Mouse (Mus musculus): ENCODE data around the gene Mmrn2. TPM values are rescaled to one million over a fixed set of nuclear protein-coding genes. Genes with fewer than 3 reads are reported as not detected.
A peak's percentile ranks its signal among the peaks of the same experiment; 100 is the strongest.
"Not testable (repeated sequence)": the region's sequence is repeated elsewhere in the genome, so short reads cannot be mapped to it uniquely, and the experiment has no call there.

The Mmrn2 gene
- polyA plus RNA-seq, 1 experiment from 2014 or later: 6.2 TPM

DNA sequence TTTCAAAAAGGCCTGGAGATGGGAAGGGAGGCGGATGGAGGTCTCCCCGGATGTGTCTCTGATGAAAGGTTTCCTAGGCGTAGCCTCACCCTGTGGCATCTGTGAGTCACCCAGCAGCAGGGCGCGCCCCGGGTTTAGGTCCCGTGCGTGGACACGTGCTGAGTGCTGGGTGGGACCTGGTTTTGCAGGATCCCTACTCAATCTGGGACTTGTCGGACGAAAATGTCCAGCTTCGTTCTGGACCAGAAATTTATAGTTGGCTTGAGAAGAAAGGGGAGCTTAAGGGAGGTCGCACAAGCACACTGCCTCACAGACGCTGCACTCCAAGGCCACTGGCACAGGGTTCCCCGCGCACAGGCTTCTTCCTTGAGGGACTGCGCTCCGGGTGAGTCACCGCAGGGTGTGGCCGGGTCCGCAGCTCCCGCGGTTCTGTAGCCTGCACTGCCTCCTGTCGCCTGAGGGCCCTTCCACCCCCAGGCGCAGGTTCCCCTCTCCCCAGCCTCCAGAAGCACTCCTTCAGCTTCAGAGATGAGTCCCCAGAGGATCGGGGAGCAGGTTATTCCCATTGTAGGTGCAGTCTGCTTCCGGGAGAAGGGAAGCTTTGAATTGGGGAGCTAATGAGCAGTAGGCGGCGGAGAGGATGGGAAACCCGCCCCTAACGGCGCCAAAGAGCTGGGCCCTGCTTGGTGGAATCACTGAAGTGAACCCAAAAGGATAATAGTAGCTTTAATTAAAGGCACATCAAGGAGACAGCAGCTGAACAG is 11.6 kb upstream of the Mmrn2 start:
- WGBS: 2% methylated on average over 32 of the region's 32 CpGs
- peak overlapping the region; percentile 89 for H3K4me2 ChIP-seq
- H3K4me3 ChIP-seq: peak overlapping the region; percentile 46
- no peaks in the 10 kb centered on the region for H3K9me3 ChIP-seq
- H3K36me3 ChIP-seq: no peaks in the 10 kb centered on the region
- H3K27ac ChIP-seq (replicated peaks): peak overlapping the region; percentile 56; the same call in 1 of the 2 replicates
- no peaks in the 10 kb centered on the region for H3K27me3 ChIP-seq
- H3K9ac ChIP-seq: peak overlapping the region; percentile 75
- ATAC-seq (ENCODE audit: low read depth): peak; percentile 85
- H3K4me1 ChIP-seq (replicated peaks): peaks cover 14% of the 10 kb centered on the region

DNA sequence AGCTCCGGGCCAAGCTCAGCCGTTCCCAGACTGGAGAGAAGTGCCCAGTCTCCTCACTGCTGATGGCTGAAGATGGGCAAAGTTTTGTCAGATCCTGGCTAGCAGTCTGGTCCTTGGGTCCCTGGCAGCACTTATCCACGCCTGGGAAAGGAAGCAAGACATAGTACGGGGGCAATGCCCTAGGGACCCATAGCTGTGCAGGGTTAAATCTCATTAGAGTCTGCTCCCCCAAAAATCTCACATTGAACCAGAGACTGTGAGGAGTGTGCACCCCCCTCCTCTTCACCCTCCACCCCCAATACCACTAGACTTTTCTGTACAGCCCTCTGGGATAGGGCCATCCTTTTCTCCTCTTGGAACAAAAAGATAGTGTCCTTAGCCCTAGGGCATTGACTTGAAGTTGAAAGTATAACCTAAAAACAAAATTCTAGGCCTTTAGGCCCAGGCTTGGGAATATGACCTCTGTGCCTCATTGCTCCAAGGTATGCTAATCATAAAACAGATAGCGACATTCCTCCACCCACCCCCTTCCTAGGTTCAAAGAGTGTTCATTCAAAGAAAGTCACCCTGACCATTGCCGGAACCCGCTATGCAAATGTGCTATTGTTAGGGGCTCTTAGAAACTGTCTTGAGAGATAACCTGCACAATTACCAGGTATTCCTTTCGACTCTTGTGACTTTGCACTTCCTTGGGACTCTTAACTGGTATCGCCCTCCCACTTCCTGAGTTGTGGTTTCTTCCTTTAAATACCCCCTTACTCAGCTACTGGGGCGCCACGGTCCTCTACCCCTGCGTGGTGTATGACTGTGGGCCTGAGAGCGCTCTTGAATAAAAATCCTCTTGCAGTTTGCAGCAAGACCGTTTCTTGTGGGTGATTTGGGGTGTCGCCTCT is 10.8 kb upstream of the Mmrn2 start:
- not testable (repeated sequence) for ATAC-seq (ENCODE audit: low read depth); H3K36me3 ChIP-seq; H3K27me3 ChIP-seq; H3K9me3 ChIP-seq; H3K27ac ChIP-seq (replicated peaks)
- Histone ChIP-seq H3K4me3 (peak overlapping the region; percentile 46), H3K4me1 (replicated peaks) (peaks cover 14% of the 10 kb centered on the region), H3K9ac (peak overlapping the region; percentile 75), H3K4me2 (peak overlapping the region; percentile 89)
- WGBS: 75% methylated on average over 15 of the region's 15 CpGs

DNA sequence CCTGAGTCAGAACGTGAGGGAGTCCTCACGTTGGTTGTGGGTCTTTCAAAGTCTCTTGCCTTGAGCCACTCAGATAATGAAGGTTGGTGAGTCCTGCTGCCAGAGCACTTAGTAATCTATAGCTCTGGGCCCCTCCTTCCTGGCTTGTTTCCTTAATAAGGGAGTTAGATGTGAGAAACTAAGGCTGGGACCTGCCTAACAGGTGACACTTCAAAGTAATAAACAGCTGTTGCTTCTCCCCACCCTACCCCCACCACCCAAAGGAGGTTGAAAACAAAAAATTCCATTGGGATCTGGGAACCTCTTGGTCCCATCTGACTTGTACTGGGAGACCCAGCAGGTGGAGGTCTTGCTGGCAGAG is 10.1 kb upstream of the Mmrn2 start:
- H3K27me3 ChIP-seq: no peaks in the 10 kb centered on the region
- H3K9ac ChIP-seq: no peak overlapping the region
- H3K27ac ChIP-seq (replicated peaks): no peak overlapping the region
- H3K9me3 ChIP-seq: no peaks in the 10 kb centered on the region
- WGBS: 94% methylated on average over 2 of the region's 2 CpGs
- H3K36me3 ChIP-seq: no peaks in the 10 kb centered on the region
- H3K4me1 ChIP-seq (replicated peaks): peaks cover 14% of the 10 kb centered on the region
- no peak overlapping the region for H3K4me3 ChIP-seq
- ATAC-seq (ENCODE audit: low read depth): no peak
- no peak overlapping the region for H3K4me2 ChIP-seq

DNA sequence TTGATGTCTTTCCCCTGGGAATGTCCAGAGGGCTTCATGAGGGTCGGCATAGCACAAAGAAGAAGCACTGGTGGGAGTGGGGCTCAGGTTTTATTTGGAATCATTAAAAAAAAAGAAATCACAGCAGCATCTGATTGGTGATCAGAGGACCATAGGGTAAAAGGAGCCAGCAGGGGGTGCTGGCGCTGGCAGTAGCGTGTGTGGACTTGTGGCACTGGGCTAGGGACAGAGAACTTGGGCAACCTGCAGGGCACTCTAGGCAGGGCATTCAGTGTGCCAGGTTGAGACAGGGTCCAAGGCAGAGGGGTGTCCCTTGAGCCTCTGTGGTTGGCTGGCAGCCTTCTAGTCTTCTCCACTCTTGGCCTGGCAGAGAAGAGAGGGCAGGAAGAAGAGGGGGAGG is 5.1 kb upstream of the Mmrn2 start:
- ATAC-seq (ENCODE audit: low read depth): no peak
- Histone ChIP-seq H3K4me3 (no peak overlapping the region), H3K9ac (no peak overlapping the region), H3K4me2 (no peak overlapping the region), H3K27ac (replicated peaks) (no peak overlapping the region), H3K27me3 (no peaks in the 10 kb centered on the region), H3K4me1 (replicated peaks) (peaks cover 17% of the 10 kb centered on the region), H3K9me3 (no peaks in the 10 kb centered on the region), H3K36me3 (no peaks in the 10 kb centered on the region)
- WGBS: 64% methylated on average over 3 of the region's 3 CpGs

DNA sequence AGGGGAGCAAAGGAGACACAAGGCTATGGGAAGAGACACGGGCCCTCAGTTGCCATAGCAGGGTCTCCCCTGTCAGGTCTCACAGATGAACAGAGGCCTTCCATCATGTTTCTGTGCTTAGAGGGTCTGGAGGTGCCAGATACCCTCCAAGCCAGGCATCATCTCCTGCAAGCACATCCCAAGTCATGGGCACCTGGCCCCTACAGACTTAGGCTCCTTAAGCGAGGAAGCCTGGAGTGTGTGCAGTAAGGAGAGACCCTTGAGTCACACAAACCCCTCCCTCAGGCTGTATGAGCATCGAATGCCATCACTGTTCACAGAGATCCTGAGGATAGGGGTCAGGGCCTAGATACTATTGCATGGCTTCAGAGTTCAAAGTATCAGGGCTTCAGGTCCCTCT is 4.3 kb upstream of the Mmrn2 start:
- no peak overlapping the region for H3K27ac ChIP-seq (replicated peaks)

DNA sequence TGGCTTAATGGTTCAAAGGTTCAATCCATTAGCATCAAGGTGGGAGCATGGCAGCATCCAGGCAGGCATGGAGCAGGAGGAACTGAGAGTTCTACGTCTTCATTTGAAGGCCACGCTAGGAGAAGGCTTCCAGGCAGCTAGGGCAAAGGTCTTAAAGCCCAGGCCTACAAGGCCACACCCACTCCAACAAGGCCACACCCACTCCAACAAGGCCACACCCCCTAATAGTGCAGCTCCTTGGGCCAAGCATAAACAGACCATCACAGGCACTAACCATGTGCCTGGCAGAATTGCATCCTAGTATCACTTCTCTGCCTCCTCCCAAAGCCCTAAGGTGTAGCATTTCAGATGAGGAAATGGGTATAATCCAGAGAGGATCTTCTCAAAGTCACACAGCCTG is 3.5 kb upstream of the Mmrn2 start:
- no peak for ATAC-seq (ENCODE audit: low read depth)

More for the DNA sequence above, 4.3 kb upstream of the Mmrn2 start:
- 88% methylated on average over 3 of the region's 3 CpGs for WGBS
- Histone ChIP-seq H3K4me3 (no peak overlapping the region), H3K36me3 (no peaks in the 10 kb centered on the region), H3K4me2 (no peak overlapping the region), H3K9me3 (no peaks in the 10 kb centered on the region), H3K9ac (no peak overlapping the region), H3K4me1 (replicated peaks) (peaks cover 17% of the 10 kb centered on the region), H3K27me3 (no peaks in the 10 kb centered on the region)
- no peak for ATAC-seq (ENCODE audit: low read depth)

DNA sequence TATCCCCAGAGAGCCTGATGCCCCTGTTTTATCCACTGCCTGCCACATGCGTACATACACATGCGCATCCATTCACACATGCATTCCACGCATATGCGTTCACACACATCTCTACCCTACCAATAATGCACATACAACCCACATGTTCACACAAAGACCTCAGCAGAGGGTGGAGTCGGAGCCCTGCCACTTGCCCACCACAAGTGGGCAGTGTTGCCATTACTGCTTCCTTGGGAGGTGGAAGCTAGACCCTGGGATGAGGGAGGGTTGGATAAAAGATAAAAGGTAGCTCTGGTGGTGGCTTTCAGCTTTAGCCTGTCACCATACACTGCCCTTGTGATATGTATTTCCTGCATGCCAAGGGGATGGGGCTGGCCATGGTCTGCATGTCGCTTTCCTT is 2.6 kb upstream of the Mmrn2 start:
- Histone ChIP-seq H3K36me3 (no peaks in the 10 kb centered on the region), H3K27ac (replicated peaks) (no peak overlapping the region), H3K9ac (peak overlapping the region; percentile 60; the same call in 1 of the 2 replicates), H3K27me3 (no peaks in the 10 kb centered on the region), H3K4me3 (peak overlapping the region; percentile 31), H3K9me3 (no peaks in the 10 kb centered on the region), H3K4me1 (replicated peaks) (peaks cover 17% of the 10 kb centered on the region), H3K4me2 (peak overlapping the region; percentile 46)
- no peak for ATAC-seq (ENCODE audit: low read depth)
- WGBS: 82% methylated on average over 6 of the region's 6 CpGs

More for the DNA sequence above, 3.5 kb upstream of the Mmrn2 start:
- no peak overlapping the region for H3K9ac ChIP-seq
- H3K4me2 ChIP-seq: peak overlapping the region; percentile 46
- no peaks in the 10 kb centered on the region for H3K27me3 ChIP-seq
- 0 out of 2 replicates have a peak overlapping the region, but pooled peaks have one; percentile 31 for H3K4me3 ChIP-seq
- no peaks in the 10 kb centered on the region for H3K9me3 ChIP-seq
- H3K36me3 ChIP-seq: no peaks in the 10 kb centered on the region
- WGBS: 78% methylated on average over 2 of the region's 2 CpGs
- peaks cover 17% of the 10 kb centered on the region for H3K4me1 ChIP-seq (replicated peaks)
- H3K27ac ChIP-seq (replicated peaks): no peak overlapping the region

DNA sequence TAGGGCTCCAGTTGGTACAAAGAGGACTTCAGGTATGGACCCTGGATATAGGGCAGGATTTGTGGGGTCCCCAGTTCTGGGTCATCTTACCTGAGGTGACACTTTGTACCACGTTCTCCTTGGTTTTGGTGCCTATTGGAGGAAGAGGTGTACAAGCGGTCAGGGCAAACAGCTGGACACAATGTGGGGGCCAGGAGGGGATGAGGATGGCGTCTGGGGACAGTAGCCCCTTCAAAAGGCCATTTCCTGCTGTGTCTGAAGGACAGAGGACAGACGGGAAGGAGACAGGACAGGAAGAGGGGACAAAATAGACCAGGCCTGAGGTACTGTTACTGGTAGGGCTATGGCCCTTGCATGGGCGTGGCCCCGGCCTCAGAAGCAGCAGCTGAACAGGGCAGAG is 1.7 kb upstream of the Mmrn2 start:
- H3K27ac ChIP-seq (replicated peaks): peak overlapping the region; percentile 65; the same call in 1 of the 2 replicates
- H3K4me1 ChIP-seq (replicated peaks): peaks cover 23% of the 10 kb centered on the region
- peak overlapping the region; percentile 31 for H3K4me3 ChIP-seq
- no peaks in the 10 kb centered on the region for H3K36me3 ChIP-seq
- H3K27me3 ChIP-seq: no peaks in the 10 kb centered on the region
- peak overlapping the region; percentile 46 for H3K4me2 ChIP-seq
- H3K9ac ChIP-seq: peak overlapping the region; percentile 60
- H3K9me3 ChIP-seq: no peaks in the 10 kb centered on the region
- no peak for ATAC-seq (ENCODE audit: low read depth)
- 81% methylated on average over 6 of the region's 6 CpGs for WGBS

DNA sequence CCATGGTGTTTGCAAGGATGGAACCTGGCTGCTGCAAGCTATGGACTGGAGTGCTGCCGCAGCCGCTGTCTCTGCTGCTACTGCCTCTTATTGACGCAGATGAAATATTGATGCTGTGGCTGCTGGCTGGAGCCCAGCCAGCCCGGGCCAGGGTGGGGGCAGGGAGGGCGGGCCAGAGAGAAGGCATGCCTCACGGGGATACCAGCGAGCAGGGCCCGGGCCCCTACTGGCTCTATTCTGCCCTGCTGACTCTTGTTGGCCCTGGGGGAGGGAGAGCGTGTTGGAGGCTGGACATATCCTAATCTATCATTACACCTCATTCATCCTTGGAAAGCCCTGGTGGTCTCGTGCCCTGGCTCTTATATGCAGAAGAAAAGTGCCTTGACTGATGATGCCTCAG is 688 bp upstream of the Mmrn2 start, which contains the start of gene Sncg:
Gene Sncg, minus strand, starts transcription at position 213 of the 400 bp plus-strand sequence.
- Histone ChIP-seq H3K4me2 (peak within 1 kb of the TSS; percentile 46), H3K36me3 (no peaks in the 10 kb centered on the region), H3K4me3 (peak within 1 kb of the TSS; percentile 31), H3K27ac (replicated peaks) (peak within 1 kb of the TSS; percentile 65), H3K27me3 (no peaks in the 10 kb centered on the region), H3K9ac (peak within 1 kb of the TSS; percentile 60), H3K4me1 (replicated peaks) (peaks cover 28% of the 10 kb centered on the region), H3K9me3 (no peaks in the 10 kb centered on the region)
- WGBS: 22% methylated on average over 10 of the region's 10 CpGs
- ATAC-seq (ENCODE audit: low read depth): peak; percentile 28

DNA sequence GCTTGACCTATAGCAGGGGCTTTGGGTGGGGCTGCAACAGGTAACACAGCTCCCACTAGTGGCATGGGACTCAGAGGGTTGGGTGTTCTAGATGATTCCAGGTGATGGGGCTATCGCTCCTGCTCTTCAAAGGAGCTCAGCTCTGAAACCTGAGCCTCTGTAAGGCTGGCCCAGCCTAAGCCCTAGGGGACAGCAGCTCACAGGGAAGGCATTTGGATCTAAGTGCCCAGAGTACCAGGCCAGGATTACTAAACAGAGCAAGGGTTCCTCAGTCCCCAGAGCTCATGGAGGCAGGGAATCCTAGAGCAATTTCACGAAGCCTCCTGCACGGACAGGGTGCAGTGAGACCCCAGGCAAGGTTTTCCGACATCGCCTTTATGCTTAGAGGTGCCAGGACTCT is 676 bp downstream of the Mmrn2 start:
- Histone ChIP-seq H3K4me1 (replicated peaks) (peaks cover 28% of the 10 kb centered on the region), H3K9ac (no peak overlapping the region), H3K27ac (replicated peaks) (no peak overlapping the region), H3K4me3 (peak overlapping the region; percentile 4), H3K36me3 (no peaks in the 10 kb centered on the region), H3K27me3 (no peaks in the 10 kb centered on the region), H3K9me3 (no peaks in the 10 kb centered on the region), H3K4me2 (peak overlapping the region; percentile 30)
- 81% methylated on average over 5 of the region's 5 CpGs for WGBS
- no peak for ATAC-seq (ENCODE audit: low read depth)

DNA sequence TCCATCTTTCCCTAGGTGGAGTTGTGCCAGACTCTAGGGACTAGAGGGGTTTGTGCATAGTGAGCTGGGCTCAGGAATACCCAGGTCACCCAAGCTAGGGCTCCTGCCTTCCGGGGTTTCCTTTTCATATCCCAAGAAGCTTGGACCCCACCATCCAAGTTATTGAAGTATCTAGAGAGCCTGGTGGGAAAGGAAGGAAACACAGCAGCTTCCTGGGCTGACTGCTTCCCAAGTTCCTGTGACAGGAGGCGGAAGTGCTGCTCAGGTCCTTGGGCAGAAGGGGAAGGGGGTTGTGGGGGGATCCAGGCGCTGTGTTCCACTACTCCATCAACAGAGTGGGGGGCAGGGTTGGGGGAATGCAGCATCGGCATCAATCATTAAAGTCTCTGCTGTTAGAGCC is 1.9 kb downstream of the Mmrn2 start:
- Histone ChIP-seq H3K27me3 (no peaks in the 10 kb centered on the region), H3K4me2 (peak overlapping the region; percentile 30), H3K27ac (replicated peaks) (no peak overlapping the region), H3K9ac (no peak overlapping the region), H3K4me1 (replicated peaks) (peaks cover 28% of the 10 kb centered on the region), H3K9me3 (no peaks in the 10 kb centered on the region), H3K36me3 (no peaks in the 10 kb centered on the region), H3K4me3 (no peak overlapping the region)
- 89% methylated on average over 4 of the region's 4 CpGs for WGBS
- no peak for ATAC-seq (ENCODE audit: low read depth)
